11 mouse cellular contexts compared by ENCODE assay signal in the genomic region with DNA sequence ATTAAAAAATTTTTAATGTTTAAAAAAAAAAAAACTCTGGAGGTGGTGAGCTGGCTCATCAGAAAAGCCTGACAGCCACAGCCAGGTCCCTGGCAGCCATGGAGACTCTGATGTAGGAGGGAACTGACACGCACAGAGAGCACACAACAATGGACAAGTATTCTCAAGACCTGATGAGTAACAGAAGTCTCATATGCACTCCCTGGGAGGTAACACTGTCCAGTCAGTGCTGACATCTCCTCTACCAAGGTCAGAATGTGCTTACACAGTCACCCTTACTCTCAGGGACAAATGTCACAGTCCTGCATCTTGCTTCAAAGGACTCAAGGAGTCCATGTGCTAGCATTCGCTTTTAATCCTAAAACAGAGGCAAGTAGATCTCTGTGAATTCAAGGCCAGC.
"Had no signal": no experiment of that assay in that cellular context is flagged by ENCODE, and none has a peak within 500 bp of the region (broad histone marks: within the 10 kb centered on the region; RNA-seq: fewer than 3 reads in every experiment).

No protein-coding gene starts in this region.

- H3K4me3 ChIP-seq: left cerebral cortex, adult 2 months; liver, embryonic 13.5 days had no signal

- H3K27me3 ChIP-seq: liver, embryonic 13.5 days had no signal

- DNase-seq: kidney, postnatal 14 days; kidney, postnatal 4 days; layer of hippocampus, postnatal 36 days; liver, embryonic 13.5 days; lung, adult 2 months; lung, postnatal 14 days; lung, postnatal 4 days; midbrain, embryonic 14.5 days; thymus, adult 18-20 months; thymus, postnatal 36 days had no signal

- H3K9me3 ChIP-seq: liver, embryonic 13.5 days had no signal

- H3K27ac ChIP-seq: left cerebral cortex, adult 2 months; liver, embryonic 13.5 days had no signal
